Mouse (Mus musculus) right cerebral cortex, postnatal 14 days (tissue): ENCODE results near the gene Cbfa2t3.
A peak's percentile ranks its signal among the peaks of the same experiment; 100 is the strongest.

Experiments
- DNase-seq: peaks from one replicate; pipeline ENCODE4 v3.0.0; 2022

Cbfa2t3 gene

DNA sequence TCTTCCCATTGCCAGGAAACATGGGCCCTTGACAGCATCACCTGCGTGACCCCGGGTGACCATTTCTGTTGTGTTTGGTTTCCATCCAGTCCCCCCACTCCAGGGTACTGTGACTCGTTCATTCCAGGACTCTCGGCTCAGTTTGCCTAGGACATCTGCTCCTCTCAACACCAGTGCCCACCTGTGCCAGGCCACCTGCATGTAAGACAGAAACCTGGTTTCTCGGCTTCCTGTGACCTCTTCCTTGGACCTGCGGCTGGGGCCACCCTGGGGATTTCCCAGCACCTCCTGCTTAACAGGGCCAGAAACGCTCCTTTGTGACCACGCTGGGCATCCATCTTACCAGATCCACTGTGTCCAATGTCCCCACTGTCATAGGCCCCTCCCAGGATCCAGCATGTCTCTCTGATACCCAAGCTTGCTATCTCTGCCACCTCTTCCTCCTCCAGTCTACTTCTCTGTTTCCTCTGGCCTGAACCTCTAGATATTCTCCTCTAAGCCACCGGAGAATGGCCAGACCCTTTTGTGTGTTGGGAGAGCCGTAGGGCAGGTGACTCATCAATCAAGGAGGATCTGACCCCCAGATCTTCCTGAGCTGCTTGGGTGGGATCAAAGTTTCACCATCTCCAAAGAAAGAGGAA lies 19.1 kb upstream of the Cbfa2t3 start:
- no peak for DNase-seq

DNA sequence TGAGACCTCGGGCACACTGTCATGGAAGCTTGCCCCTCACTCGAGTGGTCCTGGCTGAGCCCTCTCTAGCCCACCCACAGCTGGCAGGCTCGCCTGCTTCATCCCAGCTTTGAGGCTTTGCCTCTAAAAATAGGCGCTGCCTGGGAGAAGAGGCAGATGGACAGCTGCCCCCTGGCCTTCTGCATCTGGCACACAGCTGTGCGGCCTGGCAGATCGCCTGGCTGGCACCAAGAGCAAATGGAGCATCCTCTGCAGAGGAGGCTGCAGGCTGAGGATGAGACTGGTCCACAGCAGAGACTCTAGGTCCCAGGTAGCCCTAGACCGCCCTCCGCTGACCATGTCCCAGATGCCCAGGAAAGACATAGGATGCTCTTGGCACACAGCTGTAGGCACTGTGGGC lies 17.7 kb upstream of the Cbfa2t3 start:
- no peak for DNase-seq

DNA sequence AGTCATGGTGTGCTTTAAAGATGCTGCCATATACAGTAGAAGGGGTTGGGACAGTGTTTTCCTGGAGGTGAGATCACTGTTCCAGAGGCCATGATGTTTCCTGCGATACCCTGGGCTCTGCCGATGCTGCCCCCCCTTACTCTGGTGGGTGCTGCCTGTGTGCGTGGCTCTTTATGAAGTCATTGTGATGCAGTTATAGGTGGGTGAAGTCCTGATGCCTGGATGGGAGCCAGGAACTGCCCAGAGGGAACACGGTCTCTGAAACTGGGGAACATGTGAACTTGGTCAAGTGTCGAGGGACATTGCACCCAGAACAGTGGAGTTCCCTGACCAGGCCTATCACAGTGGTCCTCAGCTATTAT lies 14.2 kb upstream of the Cbfa2t3 start:
- DNase-seq, result no peak

- DNase-seq, result no peak
Observed at GRCm38 (mm10) chr8:122712411-122713156, 13.7 kb upstream of the Cbfa2t3 start.

- no peak for DNase-seq
Observed at GRCm38 (mm10) chr8:122711891-122712365, 13.0 kb upstream of the Cbfa2t3 start.

DNA sequence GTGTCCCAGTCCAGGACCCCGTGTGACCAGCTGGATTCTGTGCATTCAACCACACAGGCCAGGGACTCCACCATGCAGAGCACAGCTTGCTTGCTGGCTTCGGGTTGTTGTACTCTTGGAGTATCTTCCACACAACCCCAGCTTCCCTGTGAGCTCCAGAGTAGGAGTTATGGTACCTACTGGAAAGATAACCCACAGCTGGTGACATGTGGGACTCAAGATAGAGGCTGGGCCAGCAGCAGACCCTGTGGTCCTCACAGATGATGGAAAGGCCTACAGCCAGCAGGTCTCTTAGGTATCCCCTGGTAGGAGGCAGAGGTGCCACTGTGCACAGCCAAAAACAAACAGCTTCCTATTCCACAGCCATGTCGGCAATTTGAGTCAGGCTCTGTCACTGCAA lies 12.6 kb upstream of the Cbfa2t3 start:
- no peak for DNase-seq

GRCm38 (mm10) chr8:122709340-122710111 lies 10.6 kb upstream of the Cbfa2t3 start:
- DNase-seq, result peak; percentile 56

DNA sequence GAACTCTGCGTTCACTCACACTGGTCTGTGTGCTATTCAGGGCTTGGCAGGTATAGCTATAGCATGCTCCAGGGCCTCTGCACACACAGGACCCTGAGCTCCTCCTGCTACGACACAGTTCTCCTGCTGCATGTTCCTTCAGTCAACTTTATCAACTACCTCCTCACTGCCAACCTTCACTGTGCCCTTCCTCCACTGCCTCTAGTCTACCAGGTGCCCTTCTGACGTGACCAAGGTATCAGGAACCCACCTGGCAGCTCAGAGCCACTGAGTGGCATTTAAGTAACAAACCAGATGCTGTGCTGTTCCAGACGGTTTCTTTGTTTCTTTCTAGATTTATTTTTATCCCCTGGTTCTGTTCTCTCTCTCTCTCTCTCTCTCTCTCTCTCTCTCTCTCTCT lies 8.3 kb upstream of the Cbfa2t3 start:
- DNase-seq, result no peak

- DNase-seq, result no peak
Observed at GRCm38 (mm10) chr8:122705901-122706561, 7.1 kb upstream of the Cbfa2t3 start.

GRCm38 (mm10) chr8:122704612-122705011 lies 5.7 kb upstream of the Cbfa2t3 start:
- no peak for DNase-seq

DNA sequence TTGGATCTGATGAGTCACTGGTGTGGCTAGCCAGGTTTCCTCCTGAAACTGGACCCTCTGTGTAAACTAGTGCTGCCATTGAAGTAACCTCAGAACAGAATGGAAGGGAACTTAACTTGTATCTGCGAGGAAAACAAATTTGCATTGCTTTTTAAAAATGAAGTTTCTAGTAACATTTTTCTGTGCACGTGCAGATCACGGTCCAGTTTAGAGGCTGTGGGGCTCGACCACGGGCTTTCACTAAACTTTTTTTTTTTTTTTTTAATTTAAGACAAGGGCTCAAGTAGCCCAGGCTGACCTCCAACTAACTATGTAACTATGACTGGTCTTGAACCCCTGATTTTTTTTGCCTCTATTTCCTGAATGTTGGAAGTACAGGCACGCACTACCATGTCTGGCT lies 4.0 kb upstream of the Cbfa2t3 start:
- no peak for DNase-seq

GRCm38 (mm10) chr8:122702301-122702941 lies 3.5 kb upstream of the Cbfa2t3 start:
- DNase-seq, result no peak

DNA sequence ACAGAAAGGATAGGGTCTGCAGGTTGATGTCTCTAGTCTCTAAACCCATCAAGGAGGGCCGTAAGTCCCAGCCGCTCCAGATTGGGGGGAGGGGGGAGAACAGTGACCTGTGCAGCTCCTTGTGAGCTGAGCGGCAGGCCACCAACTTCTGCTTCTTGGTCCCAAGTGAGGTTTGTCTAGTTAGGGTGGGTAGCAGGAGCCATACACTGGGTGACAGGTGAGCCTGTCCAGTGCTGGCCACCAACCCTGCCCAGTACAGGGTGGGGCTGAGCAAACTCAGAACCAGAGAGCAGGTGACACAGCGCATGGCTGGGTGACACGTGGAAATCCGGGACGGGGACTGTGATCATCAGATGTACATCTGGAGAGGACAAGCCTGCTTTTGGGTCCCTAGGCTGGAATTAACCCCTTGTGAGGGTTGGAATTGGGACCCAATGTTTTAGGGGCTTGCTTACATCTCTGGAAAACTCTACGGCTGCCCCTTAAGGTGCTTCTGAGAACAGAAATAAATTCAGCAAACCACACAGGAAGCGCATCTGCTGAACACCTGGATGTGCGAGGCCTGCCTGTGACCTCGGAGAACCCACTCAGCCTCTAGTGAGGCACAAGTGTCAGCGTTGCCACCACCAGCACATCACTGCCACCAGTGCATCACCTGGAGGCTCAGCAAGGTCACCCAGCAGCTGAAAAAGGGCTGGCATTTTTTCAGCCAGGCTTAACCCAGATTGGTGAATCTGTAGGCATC lies 2.7 kb upstream of the Cbfa2t3 start:
- DNase-seq, result no peak

DNA sequence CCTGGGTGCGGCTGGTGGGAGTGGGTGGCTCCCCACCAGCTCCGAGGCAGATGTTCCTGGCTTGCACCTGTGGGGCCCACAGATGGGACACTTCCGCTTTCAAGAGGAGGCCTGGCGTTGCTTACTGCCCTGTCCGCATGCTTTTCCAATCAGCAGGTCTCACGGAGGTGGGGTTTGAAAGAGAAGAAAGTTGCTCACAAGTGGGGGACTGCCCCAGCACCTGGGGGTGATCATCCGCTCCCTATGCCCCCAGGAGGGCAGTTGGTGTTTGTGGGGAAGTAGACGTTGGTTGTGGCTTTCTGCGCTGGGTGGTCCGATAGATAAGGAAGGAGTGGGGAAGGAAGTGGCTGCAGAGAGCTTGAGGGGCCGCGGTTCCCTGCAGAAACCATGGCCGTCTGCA lies 1.7 kb upstream of the Cbfa2t3 start:
- no peak for DNase-seq

- DNase-seq, result no peak
Observed at GRCm38 (mm10) chr8:122698254-122698768, 598 bp downstream of the Cbfa2t3 start.

DNA sequence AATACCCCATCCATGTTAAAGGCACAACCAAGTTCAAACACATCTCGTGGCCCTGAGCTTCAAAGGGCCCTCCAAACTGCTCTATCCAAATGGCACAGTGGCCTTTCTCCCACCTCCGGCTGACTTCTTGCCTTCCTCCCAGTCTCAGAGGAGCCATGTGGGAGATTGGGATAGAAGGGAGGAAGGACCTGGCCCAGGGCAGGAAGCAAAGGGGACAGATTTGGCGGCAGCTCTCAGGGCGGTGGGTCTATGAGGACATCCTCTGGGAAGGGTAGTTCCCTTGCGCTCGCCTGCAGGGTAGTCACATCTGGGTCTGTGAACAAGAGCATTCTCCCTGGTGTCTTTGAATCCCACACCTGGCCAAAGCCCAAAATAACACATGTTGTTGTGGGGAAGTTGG lies 1.3 kb downstream of the Cbfa2t3 start:
- DNase-seq, result no peak

- peak; percentile 53 for DNase-seq
Observed at GRCm38 (mm10) chr8:122697181-122697581, 1.7 kb downstream of the Cbfa2t3 start.

DNA sequence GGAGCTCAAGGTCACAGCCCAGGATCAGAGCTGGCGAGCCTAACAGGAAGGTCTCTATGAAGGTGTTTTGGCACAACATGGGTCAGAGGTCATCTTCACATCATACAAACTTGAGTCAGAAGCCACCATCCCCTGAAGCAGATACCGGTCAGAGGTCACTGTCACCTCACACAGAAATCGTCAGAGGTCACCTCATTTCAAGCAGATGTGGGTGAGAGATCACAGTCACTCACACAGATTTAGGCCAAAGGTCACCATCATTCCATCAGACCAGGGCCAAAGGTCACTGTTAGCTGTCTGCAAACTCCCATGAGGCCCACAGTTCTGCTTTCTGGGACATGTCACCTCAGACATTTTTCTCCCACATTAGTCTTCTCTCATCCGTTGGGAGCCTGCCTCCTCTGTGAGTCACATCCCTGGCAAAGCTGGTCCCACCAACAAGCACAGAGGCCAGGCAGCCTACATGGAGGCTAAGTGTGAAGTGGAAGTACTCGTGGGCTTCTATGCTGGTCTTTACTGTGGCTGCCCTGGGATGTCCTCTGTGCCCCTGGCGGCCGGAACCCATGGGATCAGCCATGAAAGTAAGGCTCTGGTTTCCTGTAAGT lies 3.4 kb downstream of the Cbfa2t3 start:
- no peak for DNase-seq

DNA sequence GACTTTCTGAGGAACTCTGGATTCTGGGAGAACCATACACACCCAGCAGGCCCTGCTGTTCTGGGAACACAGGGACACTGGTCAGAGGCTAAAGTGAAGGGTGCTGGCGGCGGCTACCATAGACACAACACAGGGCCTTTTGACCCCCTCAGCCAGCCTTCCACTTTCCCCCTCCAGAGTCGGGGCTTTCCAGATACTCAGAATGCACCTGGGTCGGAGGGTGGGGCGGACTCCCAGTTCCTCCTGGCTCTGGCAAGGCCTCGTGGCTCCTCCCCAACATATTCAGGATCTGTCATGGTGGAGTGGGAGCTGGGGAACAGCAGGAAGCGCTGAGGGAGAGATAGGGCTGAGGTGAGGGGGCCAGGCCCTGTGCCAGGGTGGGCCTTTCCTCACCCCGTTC lies 6.8 kb downstream of the Cbfa2t3 start:
- DNase-seq, result no peak

- no peak for DNase-seq
Observed at GRCm38 (mm10) chr8:122691018-122691417, 7.9 kb downstream of the Cbfa2t3 start.

DNA sequence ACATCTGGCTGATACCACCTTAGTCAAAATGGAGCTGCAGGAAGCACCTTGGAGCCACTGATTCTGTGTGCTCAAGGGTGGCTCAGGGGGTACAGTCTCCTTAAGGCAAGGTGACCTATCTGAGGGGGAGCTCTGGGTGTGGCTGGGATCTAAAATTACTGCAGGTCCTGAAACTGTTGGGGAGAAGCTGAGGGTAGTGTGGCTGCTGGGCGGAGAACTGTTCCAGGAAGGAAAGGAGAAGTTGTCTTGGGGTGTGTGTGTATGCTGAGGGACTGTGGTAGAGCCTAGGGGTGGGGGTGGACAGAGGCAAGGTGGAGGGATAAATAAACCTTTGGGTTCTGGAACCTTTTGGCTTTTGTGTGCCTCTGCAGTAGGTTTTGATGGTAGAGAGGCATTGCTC lies 9.6 kb downstream of the Cbfa2t3 start:
- DNase-seq, result no peak
